Mouse (Mus musculus): ENCODE data around the gene Eps8l2.

- TF ChIP-seq POLR2A (IDR thresholded peaks at IDR 0.05; ENCODE audit: control insufficient read depth, extremely low read depth, insufficient read depth, low read length, poor library complexity), result no peak
- TF ChIP-seq CTCF (IDR thresholded peaks at IDR 0.05; ENCODE audit: borderline replicate concordance, control insufficient read depth, extremely low read depth, insufficient read depth, low read length, poor library complexity), result no peak
These were observed 5.0 kb downstream of the Eps8l2 start for GRCm38 (mm10) chr7:141343696-141344095.
